Mouse (Mus musculus): Measurements from ENCODE around the gene Snx5. TPM values are rescaled to one million over a fixed set of nuclear protein-coding genes. Genes with fewer than 3 reads are reported as not detected.

Gene Snx5
- total RNA-seq (2022), result 10 to 100 TPM; 81.2 to 90.5 (median 83.9) TPM

GRCm38 (mm10) chr2:144270507-144271420, at the start of gene Snx5, which contains the start of gene Mgme1:
Gene Snx5 (minus strand): TSS chr2:144270906.
Gene Mgme1 (plus strand): TSS chr2:144270663.
- DNase-seq (ENCODE audit: low spot score in 2 of 2), result peak; percentile 94 to 96

GRCm38 (mm10) chr2:144311372-144311771, 40.7 kb upstream of the Snx5 start:
- DNase-seq (ENCODE audit: low spot score in 2 of 2), result no peak

- DNase-seq (ENCODE audit: low spot score in 2 of 2), result no peak
Measured at GRCm38 (mm10) chr2:144310273-144310672, 39.6 kb upstream of the Snx5 start.

- no peak for DNase-seq (ENCODE audit: low spot score in 2 of 2)
Measured at GRCm38 (mm10) chr2:144308561-144308960, 37.9 kb upstream of the Snx5 start.

- no peak for DNase-seq (ENCODE audit: low spot score in 2 of 2)
Measured at GRCm38 (mm10) chr2:144305721-144306294, 35.1 kb upstream of the Snx5 start.

GRCm38 (mm10) chr2:144301101-144301500, 30.4 kb upstream of the Snx5 start:
- DNase-seq (ENCODE audit: low spot score in 2 of 2), result no peak

- no peak for DNase-seq (ENCODE audit: low spot score in 2 of 2)
Measured at GRCm38 (mm10) chr2:144299749-144300669, 29.3 kb upstream of the Snx5 start.

- no peak for DNase-seq (ENCODE audit: low spot score in 2 of 2)
Measured at GRCm38 (mm10) chr2:144295145-144295735, 24.5 kb upstream of the Snx5 start.

- peak; percentile 25 to 89 for DNase-seq (ENCODE audit: low spot score in 2 of 2)
Measured at GRCm38 (mm10) chr2:144291600-144292305, 21.0 kb upstream of the Snx5 start.

GRCm38 (mm10) chr2:144290321-144290720, 19.6 kb upstream of the Snx5 start:
- DNase-seq (ENCODE audit: low spot score in 2 of 2), result no peak

GRCm38 (mm10) chr2:144281417-144281816, 10.7 kb upstream of the Snx5 start:
- no peak for DNase-seq (ENCODE audit: low spot score in 2 of 2)

- DNase-seq (ENCODE audit: low spot score in 2 of 2), result no peak
Measured at GRCm38 (mm10) chr2:144280568-144280967, 9.9 kb upstream of the Snx5 start.

- no peak for DNase-seq (ENCODE audit: low spot score in 2 of 2)
Measured at GRCm38 (mm10) chr2:144279742-144280141, 9.0 kb upstream of the Snx5 start.

GRCm38 (mm10) chr2:144276885-144277284, 6.2 kb upstream of the Snx5 start:
- no peak for DNase-seq (ENCODE audit: low spot score in 2 of 2)

GRCm38 (mm10) chr2:144274741-144275140, 4.0 kb upstream of the Snx5 start:
- DNase-seq (ENCODE audit: low spot score in 2 of 2), result no peak

GRCm38 (mm10) chr2:144272088-144272487, 1.4 kb upstream of the Snx5 start:
- DNase-seq (ENCODE audit: low spot score in 2 of 2), result no peak

GRCm38 (mm10) chr2:144269679-144270475, 829 bp downstream of the Snx5 start:
- DNase-seq (ENCODE audit: low spot score in 2 of 2), result no peak

- no peak for DNase-seq (ENCODE audit: low spot score in 2 of 2)
Measured at GRCm38 (mm10) chr2:144269306-144269650, 1.4 kb downstream of the Snx5 start.

- DNase-seq (ENCODE audit: low spot score in 2 of 2), result no peak
Measured at GRCm38 (mm10) chr2:144268446-144269305, 2.0 kb downstream of the Snx5 start.
